Mouse (Mus musculus) MEL (cell line): ENCODE measurements around the gene Nrxn2. TPM values are rescaled to one million over a fixed set of nuclear protein-coding genes. Genes with fewer than 3 reads are reported as not detected.

ENCODE experiments used
- DNase-seq: peaks from one replicate; pipeline ENCODE4 v3.0.0; 2011; ENCODE audit warnings: low read depth, low spot score
- H3K27ac ChIP-seq: 2 replicates; pipeline ENCODE4 v1.5.1; 2012; ENCODE audit warnings: low read depth, mild to moderate bottlenecking, control low read depth, low read length, moderate library complexity; ENCODE audit not compliant: control insufficient read depth
- H3K27me3 ChIP-seq, 2 experiments: fragments of 150-350 bp in 1 of 2; sonication (generic) in 1 of 2; 2 replicates each; pipeline ENCODE4 v1.6.1; 2012; ENCODE audit warnings: low read length in 2 of 2, mild to moderate bottlenecking in 2 of 2, improper control_type of control experiment in 1 of 2, moderate library complexity in 1 of 2; ENCODE audit not compliant: insufficient read depth in 2 of 2, control insufficient read depth in 1 of 2
- H3K36me3 ChIP-seq, 2 experiments: 2 replicates each; pipeline ENCODE4 v1.6.1; 2012 to 2014; ENCODE audit warnings: low read length in 2 of 2, improper control_type of control experiment in 1 of 2, inconsistent platforms in 1 of 2, mild to moderate bottlenecking in 1 of 2; ENCODE audit not compliant: insufficient read depth in 2 of 2, control insufficient read depth in 1 of 2
- H3K4me1 ChIP-seq, 2 experiments: fragments of 150-350 bp in 1 of 2; sonication (generic) in 1 of 2; 2 replicates each; pipeline ENCODE4 v1.6.1; 2012; ENCODE audit warnings: low read length in 2 of 2, improper control_type of control experiment in 1 of 2, mild to moderate bottlenecking in 1 of 2; ENCODE audit not compliant: insufficient read depth in 2 of 2, control insufficient read depth in 1 of 2
- H3K4me3 ChIP-seq, 2 experiments: fragments of 150-350 bp in 1 of 2; sonication (generic) in 1 of 2; 2 replicates each; pipeline ENCODE4 v1.5.1; 2012; ENCODE audit warnings: low read depth in 2 of 2, low read length in 2 of 2, mild to moderate bottlenecking in 2 of 2, moderate library complexity in 2 of 2, control low read depth in 1 of 2, improper control_type of control experiment in 1 of 2; ENCODE audit not compliant: control insufficient read depth in 1 of 2, insufficient read depth in 1 of 2
- H3K79me2 ChIP-seq: 2 replicates; pipeline ENCODE4 v1.6.1; 2012; ENCODE audit warnings: mild to moderate bottlenecking, low read length, moderate library complexity; ENCODE audit not compliant: control insufficient read depth, poor library complexity, insufficient read depth
- H3K9ac ChIP-seq: 2 replicates; pipeline ENCODE4 v1.6.1; 2012; ENCODE audit warnings: low read depth, mild to moderate bottlenecking, control low read depth, low read length, moderate library complexity; ENCODE audit not compliant: control insufficient read depth, poor library complexity, severe bottlenecking
- H3K9me3 ChIP-seq: fragments of 150-350 bp; sonication (generic); replicated peaks from 2 replicates; pipeline ENCODE4 v1.6.1; 2012; ENCODE audit warnings: mild to moderate bottlenecking, low read length, improper control_type of control experiment, moderate library complexity; ENCODE audit not compliant: insufficient read depth
- BHLHE40 ChIP-seq: IDR thresholded peaks from 2 replicates; pipeline ENCODE4 v1.6.1; 2012; ENCODE audit warnings: low read depth, mild to moderate bottlenecking, inconsistent platforms, low read length, improper control_type of control experiment, borderline replicate concordance
- CHD2 ChIP-seq: IDR thresholded peaks from 2 replicates; pipeline ENCODE4 v1.6.1; 2011; ENCODE audit warnings: low read length, improper control_type of control experiment
- GATA1 ChIP-seq: IDR thresholded peaks from 2 replicates; pipeline ENCODE4 v1.6.1; 2011; ENCODE audit warnings: low read depth, low read length, improper control_type of control experiment
- KAT2A ChIP-seq: conservative IDR thresholded peaks from 2 replicates; pipeline ENCODE4 v1.6.1; 2012; ENCODE audit warnings: low read depth, low read length, improper control_type of control experiment, inconsistent platforms
- MAFK ChIP-seq: IDR thresholded peaks from 2 replicates; pipeline ENCODE4 v1.6.1; 2011; ENCODE audit warnings: low read depth, mild to moderate bottlenecking, low read length, improper control_type of control experiment, borderline replicate concordance
- MAX ChIP-seq: IDR thresholded peaks from 2 replicates; pipeline ENCODE4 v1.6.1; 2011; ENCODE audit warnings: low read length, improper control_type of control experiment
- NELFE ChIP-seq: IDR thresholded peaks from 2 replicates; pipeline ENCODE4 v1.6.1; 2011; ENCODE audit warnings: low read depth, low read length, improper control_type of control experiment
- POLR2A ChIP-seq, 2 experiments: IDR thresholded peaks; 2 replicates each; pipeline ENCODE4 v1.6.1; 2011 to 2012; ENCODE audit warnings: low read length in 2 of 2, mild to moderate bottlenecking in 2 of 2, control low read depth in 1 of 2, improper control_type of control experiment in 1 of 2, low read depth in 1 of 2, moderate library complexity in 1 of 2; ENCODE audit not compliant: control insufficient read depth in 1 of 2, insufficient read depth in 1 of 2, poor library complexity in 1 of 2
- POLR2AphosphoS2 ChIP-seq: IDR thresholded peaks from 2 replicates; pipeline ENCODE4 v1.6.1; 2011; ENCODE audit warnings: low read length, improper control_type of control experiment
- SMC3 ChIP-seq: IDR thresholded peaks from 2 replicates; pipeline ENCODE4 v1.6.1; 2011; ENCODE audit warnings: low read depth, low read length, improper control_type of control experiment
- TAL1 ChIP-seq: IDR thresholded peaks from 2 replicates; pipeline ENCODE4 v1.6.1; 2012; ENCODE audit warnings: mild to moderate bottlenecking, inconsistent platforms, low read length, moderate library complexity, mixed read lengths
- UBTF ChIP-seq: IDR thresholded peaks from 2 replicates; pipeline ENCODE4 v1.6.1; 2012; ENCODE audit warnings: low read depth, mild to moderate bottlenecking, inconsistent platforms, low read length, improper control_type of control experiment, moderate library complexity, borderline replicate concordance; ENCODE audit not compliant: insufficient read depth
- ZMIZ1 ChIP-seq: IDR thresholded peaks from 2 replicates; pipeline ENCODE4 v1.6.1; 2012; ENCODE audit warnings: low read depth, mild to moderate bottlenecking, inconsistent platforms, low read length, improper control_type of control experiment, moderate library complexity
- polyA plus RNA-seq, 2 experiments: library from polyadenylated mRNA; stranded (reverse) in 1 of 2; unstranded in 1 of 2; fragments of >175 nt in 1 of 2; fragments of >200 nt in 1 of 2; gene quantifications; 2 replicates each; pipeline versions ENCODE4 v1.2.1 to v1.2.4; 2012; ENCODE audit warnings: low replicate concordance in 2 of 2, low read depth in 1 of 2; ENCODE audit not compliant: insufficient read length in 2 of 2, insufficient read depth in 1 of 2, missing spikeins in 1 of 2
- total RNA-seq: library from RNA; depleted of rRNA; stranded (reverse); fragments of 300-350 nt; gene quantifications from 2 replicates; pipeline ENCODE4 v1.2.3, GENCODE M21; 2012

Nrxn2 gene
- total and polyA plus RNA-seq, 3 experiments: 0.39 to 0.42 TPM; not detected in 1

DNA sequence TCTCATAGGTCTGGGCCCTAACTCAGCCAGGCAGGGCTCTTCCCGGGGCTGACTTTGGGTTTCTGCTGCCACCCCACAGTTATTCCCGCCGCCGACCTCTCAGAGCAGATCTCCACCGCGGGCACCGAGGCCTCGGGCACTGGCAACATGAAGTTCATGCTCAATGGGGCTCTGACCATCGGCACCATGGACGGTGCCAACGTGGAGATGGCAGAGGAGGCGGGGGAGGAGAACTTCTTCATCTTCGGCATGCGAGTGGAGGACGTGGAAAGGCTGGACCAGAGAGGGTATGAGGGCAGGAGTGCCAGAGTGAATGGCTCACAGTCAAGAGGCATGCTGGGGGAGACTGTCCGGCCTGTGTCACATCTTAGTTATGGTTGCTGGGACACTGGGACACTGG, 24.9 kb upstream of the Nrxn2 start:
- Histone ChIP-seq H3K36me3 (no peaks in the 10 kb centered on the region), H3K9me3 (no peaks in the 10 kb centered on the region), H3K27ac (no peak overlapping the region), H3K4me3 (no peak overlapping the region)
- DNase-seq: no peak
- TF ChIP-seq KAT2A (no peak), SMC3 (no peak), ZMIZ1 (no peak), MAX (no peak), MAFK (no peak), BHLHE40 (no peak), GATA1 (no peak), UBTF (no peak), POLR2A (IDR thresholded peaks at IDR 0.05; ENCODE audit: control insufficient read depth in 1 of 2, insufficient read depth in 1 of 2, low read depth in 1 of 2, low read length in 2 of 2, poor library complexity in 1 of 2) (no peak), NELFE (no peak), TAL1 (no peak), CHD2 (no peak)
- TF ChIP-seq, all 39 proteins: peak for 0
- Histone ChIP-seq H3K4me1 (no peaks in the 10 kb centered on the region), H3K27me3 (no peaks in the 10 kb centered on the region), H3K9ac (no peak overlapping the region), H3K79me2 (no peaks in the 10 kb centered on the region)

DNA sequence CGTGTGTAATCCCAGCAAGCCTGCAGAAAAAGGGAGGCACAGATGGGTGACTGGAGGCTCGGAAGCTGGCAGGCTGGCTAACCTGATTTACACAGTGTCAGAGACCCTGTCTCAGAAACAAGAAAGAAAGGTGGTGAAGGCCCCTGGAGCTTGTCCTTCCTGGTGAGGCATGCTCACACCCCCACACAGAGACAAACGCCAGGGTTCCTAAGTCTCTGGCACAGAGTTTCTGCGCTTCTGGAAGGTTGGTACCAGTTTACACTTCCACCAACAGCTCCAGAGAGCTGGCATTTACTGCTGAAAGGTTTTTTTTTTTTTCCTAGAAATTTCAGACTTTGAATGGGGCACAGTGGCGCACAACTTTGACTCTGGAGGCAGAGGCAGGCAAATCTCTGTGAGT, 22.3 kb upstream of the Nrxn2 start:
- no peak for DNase-seq
- Histone ChIP-seq H3K27me3 (no peaks in the 10 kb centered on the region), H3K9me3 (no peaks in the 10 kb centered on the region), H3K4me1 (peaks cover 0 to 8% of the 10 kb centered on the region in 2 experiments; a peak in 2 of 4 replicates), H3K79me2 (peaks cover 2% of the 10 kb centered on the region; the same call in 1 of the 2 replicates), H3K36me3 (no peaks in the 10 kb centered on the region), H3K27ac (no peak overlapping the region), H3K9ac (no peak overlapping the region), H3K4me3 (no peak overlapping the region)
- no peak for TF ChIP-seq POLR2AphosphoS2

DNA sequence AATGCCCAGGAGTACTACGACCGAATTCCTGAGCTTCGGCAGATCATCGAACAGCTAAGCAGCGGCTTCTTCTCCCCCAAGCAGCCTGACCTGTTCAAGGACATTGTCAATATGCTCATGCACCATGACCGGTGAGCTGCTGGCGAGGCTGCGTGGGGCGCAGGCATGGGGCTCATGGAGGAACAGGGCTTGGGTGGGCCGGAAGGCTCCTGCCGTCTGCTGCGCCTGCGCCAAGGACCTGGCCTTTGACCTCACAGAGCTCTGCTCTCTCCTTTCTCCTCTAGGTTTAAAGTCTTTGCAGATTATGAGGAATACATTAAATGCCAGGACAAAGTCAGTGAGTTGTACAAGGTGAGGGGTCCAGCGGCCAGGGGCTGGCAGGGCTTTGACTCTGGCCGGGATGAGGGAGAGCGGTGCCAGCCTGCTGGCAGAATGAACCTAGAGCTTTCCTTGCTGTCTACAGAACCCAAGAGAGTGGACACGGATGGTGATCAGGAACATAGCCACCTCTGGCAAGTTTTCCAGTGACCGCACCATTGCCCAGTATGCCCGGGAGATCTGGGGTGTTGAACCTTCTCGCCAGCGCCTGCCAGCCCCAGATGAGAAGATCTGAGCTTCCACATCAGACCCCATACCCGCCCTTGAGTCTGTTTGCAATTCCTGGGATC, 20.8 kb upstream of the Nrxn2 start:
- H3K27ac ChIP-seq: no peak overlapping the region
- no peak for TF ChIP-seq MAFK
- no peak overlapping the region for H3K9ac ChIP-seq
- no peak overlapping the region for H3K4me3 ChIP-seq
- H3K36me3 ChIP-seq: peaks cover 0 to 4% of the 10 kb centered on the region in 2 experiments; a peak in 2 of 4 replicates
- H3K79me2 ChIP-seq: peaks cover 2% of the 10 kb centered on the region; the same call in 1 of the 2 replicates
- no peaks in the 10 kb centered on the region for H3K9me3 ChIP-seq
- H3K27me3 ChIP-seq: no peaks in the 10 kb centered on the region
- no peak for DNase-seq
- peaks cover 0 to 17% of the 10 kb centered on the region in 2 experiments; a peak in 3 of 4 replicates for H3K4me1 ChIP-seq
